Mouse (Mus musculus): ENCODE measurements around the gene Banf1. TPM values are rescaled to one million over a fixed set of nuclear protein-coding genes. Genes with fewer than 3 reads are reported as not detected.
A peak's percentile ranks its signal among the peaks of the same experiment; 100 is the strongest.

The Banf1 gene
- polyA plus RNA-seq, 1 experiment from 2014 or later = 443 TPM

- Histone ChIP-seq H3K9ac (ENCODE audit: low read depth, low read length) (peak within 1 kb of the TSS; percentile 96), H3K9me3 (replicated peaks; ENCODE audit: control insufficient read depth, low read length) (no peaks in the 10 kb centered on the region), H3K4me1 (ENCODE audit: control insufficient read depth, insufficient read depth, low read length) (peaks cover 23% of the 10 kb centered on the region), H3K27ac (ENCODE audit: low read depth, low read length) (peak within 1 kb of the TSS; percentile 86), H3K36me3 (ENCODE audit: control insufficient read depth, insufficient read depth, low read length) (peaks cover 7% of the 10 kb centered on the region), H3K4me2 (peak within 1 kb of the TSS; percentile 94), H3K4me3 (ENCODE audit: low read depth, low read length) (peak within 1 kb of the TSS; percentile 100), H3K27me3 (ENCODE audit: control insufficient read depth, insufficient read depth, low read length) (no peaks in the 10 kb centered on the region)
- peak; percentile 90 for ATAC-seq (replicated peaks; ENCODE audit: insufficient number of reproducible peaks, low FRiP score, low TSS enrichment)
- WGBS (ENCODE audit: insufficient replicate concordance) = 2% methylated on average over 43 of the region's 43 CpGs
Measured at GRCm38 (mm10) chr19:5388588-5389242, 21.7 kb upstream of the Banf1 start, which contains the start of gene Sart1. Gene Sart1, minus strand, starts transcription at chr19:5388703.

DNA sequence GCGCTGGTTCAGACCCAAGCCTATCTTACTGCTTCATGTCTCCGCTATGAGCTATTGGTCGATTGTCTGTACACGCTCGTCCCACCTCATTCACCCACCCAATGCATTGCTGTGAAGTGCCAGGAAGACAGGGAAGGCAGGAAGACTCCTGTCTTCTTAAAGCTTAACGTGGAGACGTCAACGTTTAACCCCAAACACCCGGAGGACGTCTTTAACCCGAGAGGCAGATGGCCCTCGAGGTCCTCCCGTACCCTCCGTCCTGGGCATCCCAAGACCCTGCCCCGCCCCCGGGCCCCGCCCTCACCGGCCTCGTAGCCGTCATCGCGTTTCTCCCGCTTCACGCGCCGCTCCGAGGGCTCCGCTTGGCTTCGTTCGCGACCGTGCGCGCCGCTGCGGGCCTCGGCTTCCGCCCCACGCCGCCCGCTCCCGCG, 21.1 kb upstream of the Banf1 start:
- Histone ChIP-seq H3K36me3 (ENCODE audit: control insufficient read depth, insufficient read depth, low read length) (peaks cover 13% of the 10 kb centered on the region), H3K4me1 (ENCODE audit: control insufficient read depth, insufficient read depth, low read length) (peaks cover 23% of the 10 kb centered on the region), H3K4me2 (peak overlapping the region; percentile 94), H3K9me3 (replicated peaks; ENCODE audit: control insufficient read depth, low read length) (no peaks in the 10 kb centered on the region), H3K27ac (ENCODE audit: low read depth, low read length) (peak overlapping the region; percentile 86), H3K27me3 (ENCODE audit: control insufficient read depth, insufficient read depth, low read length) (no peaks in the 10 kb centered on the region), H3K9ac (ENCODE audit: low read depth, low read length) (peak overlapping the region; percentile 96), H3K4me3 (ENCODE audit: low read depth, low read length) (peak overlapping the region; percentile 100)
- peak; percentile 58 for ATAC-seq (replicated peaks; ENCODE audit: insufficient number of reproducible peaks, low FRiP score, low TSS enrichment)
- under 1% methylated on average over 38 of the region's 43 CpGs for WGBS (ENCODE audit: insufficient replicate concordance)

DNA sequence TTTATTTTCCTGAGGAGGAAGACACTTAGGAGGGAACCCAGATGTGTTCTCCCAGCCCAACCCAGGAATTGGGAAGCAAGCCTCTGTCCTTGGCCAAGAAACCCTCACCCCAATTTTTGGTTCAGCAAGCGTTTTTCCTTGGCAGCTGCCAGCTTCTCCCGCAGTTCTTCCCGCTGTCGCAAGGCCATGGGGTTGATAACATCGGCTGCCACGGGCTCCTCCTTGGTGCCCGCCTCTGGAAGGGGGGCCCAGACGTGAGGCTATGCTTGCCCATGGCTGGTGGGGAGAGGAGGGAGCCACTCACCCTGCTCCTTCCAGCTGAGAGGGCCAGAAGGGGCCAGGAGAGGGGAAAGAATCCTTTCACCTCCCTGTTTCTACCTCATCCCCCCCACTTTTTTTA, 17.7 kb upstream of the Banf1 start:
- H3K27ac ChIP-seq (ENCODE audit: low read depth, low read length) = no peak overlapping the region
- H3K27me3 ChIP-seq (ENCODE audit: control insufficient read depth, insufficient read depth, low read length) = no peaks in the 10 kb centered on the region
- no peak overlapping the region for H3K4me2 ChIP-seq
- no peak overlapping the region for H3K4me3 ChIP-seq (ENCODE audit: low read depth, low read length)
- peaks cover 15% of the 10 kb centered on the region for H3K4me1 ChIP-seq (ENCODE audit: control insufficient read depth, insufficient read depth, low read length)
- no peak for ATAC-seq (replicated peaks; ENCODE audit: insufficient number of reproducible peaks, low FRiP score, low TSS enrichment)
- no peaks in the 10 kb centered on the region for H3K9me3 ChIP-seq (replicated peaks; ENCODE audit: control insufficient read depth, low read length)
- H3K36me3 ChIP-seq (ENCODE audit: control insufficient read depth, insufficient read depth, low read length) = peaks cover 42% of the 10 kb centered on the region
- 91% methylated on average over 8 of the region's 8 CpGs for WGBS (ENCODE audit: insufficient replicate concordance)
- H3K9ac ChIP-seq (ENCODE audit: low read depth, low read length) = no peak overlapping the region

DNA sequence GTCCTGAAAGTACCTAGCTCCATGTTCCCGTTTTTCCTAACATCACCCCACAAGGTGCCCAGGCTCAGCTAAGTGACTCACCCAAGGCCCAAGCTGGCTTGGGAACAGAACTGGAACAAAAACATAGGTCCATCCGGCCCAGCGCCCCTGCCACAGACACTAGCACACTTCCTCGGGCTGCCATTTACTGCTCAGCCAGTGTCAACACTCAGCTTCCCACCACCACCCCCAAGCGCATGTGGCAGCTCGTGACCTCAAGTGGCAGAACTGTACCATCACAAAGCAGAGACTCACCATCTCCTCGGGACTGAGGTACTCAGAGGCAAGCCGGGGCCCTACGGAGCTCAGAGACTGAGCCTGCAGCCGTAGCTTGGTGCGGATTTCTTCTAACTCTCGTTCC, 16.4 kb upstream of the Banf1 start:
- Histone ChIP-seq H3K9ac (ENCODE audit: low read depth, low read length) (no peak overlapping the region), H3K27ac (ENCODE audit: low read depth, low read length) (no peak overlapping the region), H3K27me3 (ENCODE audit: control insufficient read depth, insufficient read depth, low read length) (no peaks in the 10 kb centered on the region), H3K4me2 (no peak overlapping the region), H3K4me1 (ENCODE audit: control insufficient read depth, insufficient read depth, low read length) (peaks cover 13% of the 10 kb centered on the region), H3K4me3 (ENCODE audit: low read depth, low read length) (no peak overlapping the region), H3K36me3 (ENCODE audit: control insufficient read depth, insufficient read depth, low read length) (peaks cover 51% of the 10 kb centered on the region), H3K9me3 (replicated peaks; ENCODE audit: control insufficient read depth, low read length) (no peaks in the 10 kb centered on the region)
- whole genome bisulfite sequencing (ENCODE audit: insufficient replicate concordance) = 90% methylated on average over 12 of the region's 12 CpGs
- no peak for ATAC-seq (replicated peaks; ENCODE audit: insufficient number of reproducible peaks, low FRiP score, low TSS enrichment)

DNA sequence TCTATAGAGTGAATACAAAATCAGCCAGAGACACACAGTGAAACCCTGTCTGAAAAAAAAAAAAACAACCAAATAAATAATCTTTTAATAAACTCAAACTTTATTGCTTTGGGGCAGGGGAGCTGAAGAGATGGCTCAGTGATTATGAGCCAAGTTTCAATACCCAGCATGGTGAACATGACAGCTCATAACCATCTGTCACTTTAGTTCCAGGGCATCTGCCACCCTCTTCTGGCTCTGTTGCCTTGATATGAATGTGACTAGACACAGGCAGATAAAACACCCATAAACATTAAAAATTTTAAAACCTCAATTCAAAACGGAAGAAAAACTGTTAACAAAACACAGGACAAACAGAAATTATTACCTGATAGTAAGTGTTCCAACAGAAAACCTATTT, 10.5 kb upstream of the Banf1 start:
- no peaks in the 10 kb centered on the region for H3K9me3 ChIP-seq (replicated peaks; ENCODE audit: control insufficient read depth, low read length)
- H3K9ac ChIP-seq (ENCODE audit: low read depth, low read length) = no peak overlapping the region
- 90% methylated on average over 1 of the region's 1 CpGs for WGBS (ENCODE audit: insufficient replicate concordance)
- ATAC-seq (replicated peaks; ENCODE audit: insufficient number of reproducible peaks, low FRiP score, low TSS enrichment) = no peak
- peaks cover 37% of the 10 kb centered on the region for H3K36me3 ChIP-seq (ENCODE audit: control insufficient read depth, insufficient read depth, low read length)
- no peaks in the 10 kb centered on the region for H3K4me1 ChIP-seq (ENCODE audit: control insufficient read depth, insufficient read depth, low read length)
- no peak overlapping the region for H3K4me2 ChIP-seq
- H3K4me3 ChIP-seq (ENCODE audit: low read depth, low read length) = no peak overlapping the region
- H3K27me3 ChIP-seq (ENCODE audit: control insufficient read depth, insufficient read depth, low read length) = no peaks in the 10 kb centered on the region
- H3K27ac ChIP-seq (ENCODE audit: low read depth, low read length) = no peak overlapping the region

- WGBS (ENCODE audit: insufficient replicate concordance) = 66% methylated on average over 4 of the region's 4 CpGs
- Histone ChIP-seq H3K27ac (ENCODE audit: low read depth, low read length) (no peak overlapping the region), H3K4me3 (ENCODE audit: low read depth, low read length) (no peak overlapping the region), H3K36me3 (ENCODE audit: control insufficient read depth, insufficient read depth, low read length) (peaks cover 33% of the 10 kb centered on the region), H3K27me3 (ENCODE audit: control insufficient read depth, insufficient read depth, low read length) (no peaks in the 10 kb centered on the region), H3K4me2 (no peak overlapping the region), H3K4me1 (ENCODE audit: control insufficient read depth, insufficient read depth, low read length) (no peaks in the 10 kb centered on the region), H3K9me3 (replicated peaks; ENCODE audit: control insufficient read depth, low read length) (no peaks in the 10 kb centered on the region), H3K9ac (ENCODE audit: low read depth, low read length) (no peak overlapping the region; the same call in 1 of the 2 replicates)
- ATAC-seq (replicated peaks; ENCODE audit: insufficient number of reproducible peaks, low FRiP score, low TSS enrichment) = no peak
Measured at GRCm38 (mm10) chr19:5374748-5375147, 7.8 kb upstream of the Banf1 start.

DNA sequence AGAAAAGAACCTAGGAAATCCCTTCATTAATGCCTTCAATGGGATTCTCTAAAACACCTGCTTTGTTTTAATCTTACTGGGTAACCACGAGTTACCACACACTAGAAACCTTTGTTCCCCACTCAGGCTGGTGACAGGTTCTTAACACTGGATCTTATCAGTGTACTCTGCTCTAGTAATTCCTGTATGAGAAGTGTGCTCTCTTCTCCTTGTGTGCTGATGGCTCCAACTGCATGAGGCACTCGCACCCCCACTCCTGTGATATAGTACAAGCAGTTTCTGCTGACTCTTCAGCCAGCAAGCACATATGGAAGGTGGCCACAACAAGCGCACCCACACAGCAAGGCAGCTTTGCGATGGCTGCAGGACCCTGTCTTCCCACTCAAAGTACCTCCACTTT, 7.2 kb upstream of the Banf1 start:
- WGBS (ENCODE audit: insufficient replicate concordance) = 73% methylated on average over 4 of the region's 4 CpGs
- Histone ChIP-seq H3K27ac (ENCODE audit: low read depth, low read length) (no peak overlapping the region), H3K4me2 (no peak overlapping the region), H3K36me3 (ENCODE audit: control insufficient read depth, insufficient read depth, low read length) (peaks cover 31% of the 10 kb centered on the region), H3K9me3 (replicated peaks; ENCODE audit: control insufficient read depth, low read length) (no peaks in the 10 kb centered on the region), H3K27me3 (ENCODE audit: control insufficient read depth, insufficient read depth, low read length) (no peaks in the 10 kb centered on the region), H3K9ac (ENCODE audit: low read depth, low read length) (no peak overlapping the region), H3K4me1 (ENCODE audit: control insufficient read depth, insufficient read depth, low read length) (no peaks in the 10 kb centered on the region), H3K4me3 (ENCODE audit: low read depth, low read length) (no peak overlapping the region)
- ATAC-seq (replicated peaks; ENCODE audit: insufficient number of reproducible peaks, low FRiP score, low TSS enrichment) = no peak

- ATAC-seq (replicated peaks; ENCODE audit: insufficient number of reproducible peaks, low FRiP score, low TSS enrichment) = no peak
- peaks cover 7% of the 10 kb centered on the region for H3K4me1 ChIP-seq (ENCODE audit: control insufficient read depth, insufficient read depth, low read length)
- no peak overlapping the region for H3K4me2 ChIP-seq
- no peaks in the 10 kb centered on the region for H3K27me3 ChIP-seq (ENCODE audit: control insufficient read depth, insufficient read depth, low read length)
- WGBS (ENCODE audit: insufficient replicate concordance) = 91% methylated on average over 7 of the region's 7 CpGs
- H3K9ac ChIP-seq (ENCODE audit: low read depth, low read length) = no peak overlapping the region
- H3K9me3 ChIP-seq (replicated peaks; ENCODE audit: control insufficient read depth, low read length) = no peaks in the 10 kb centered on the region
- H3K4me3 ChIP-seq (ENCODE audit: low read depth, low read length) = no peak overlapping the region
- no peak overlapping the region for H3K27ac ChIP-seq (ENCODE audit: low read depth, low read length)
- peaks cover 26% of the 10 kb centered on the region for H3K36me3 ChIP-seq (ENCODE audit: control insufficient read depth, insufficient read depth, low read length)
Measured at GRCm38 (mm10) chr19:5372724-5373123, 5.8 kb upstream of the Banf1 start.

DNA sequence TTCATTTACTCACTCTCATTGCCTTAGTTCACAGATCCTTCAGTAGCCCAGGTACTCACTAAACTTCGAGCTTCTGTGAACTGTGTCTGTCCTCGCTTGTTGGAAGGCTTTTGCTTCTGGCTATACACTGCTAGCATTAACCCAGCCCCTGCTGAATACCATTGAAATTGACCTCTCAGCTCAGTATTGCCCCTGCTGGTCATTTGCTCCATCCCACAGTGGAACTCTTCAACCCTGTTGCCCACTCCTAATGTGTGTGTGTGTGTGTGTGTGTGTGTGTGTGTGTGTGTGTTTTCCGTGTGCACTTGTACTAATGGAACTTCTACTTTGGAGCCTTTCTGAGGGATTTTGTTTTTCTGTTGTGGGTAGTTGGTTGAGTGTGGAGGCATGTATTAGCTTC, 4.0 kb upstream of the Banf1 start:
- ATAC-seq (replicated peaks; ENCODE audit: insufficient number of reproducible peaks, low FRiP score, low TSS enrichment) = no peak
- no peak overlapping the region for H3K27ac ChIP-seq (ENCODE audit: low read depth, low read length)
- H3K9me3 ChIP-seq (replicated peaks; ENCODE audit: control insufficient read depth, low read length) = no peaks in the 10 kb centered on the region
- 84% methylated on average over 3 of the region's 3 CpGs for WGBS (ENCODE audit: insufficient replicate concordance)
- H3K27me3 ChIP-seq (ENCODE audit: control insufficient read depth, insufficient read depth, low read length) = no peaks in the 10 kb centered on the region
- H3K4me3 ChIP-seq (ENCODE audit: low read depth, low read length) = no peak overlapping the region
- no peak overlapping the region for H3K9ac ChIP-seq (ENCODE audit: low read depth, low read length)
- H3K36me3 ChIP-seq (ENCODE audit: control insufficient read depth, insufficient read depth, low read length) = peaks cover 26% of the 10 kb centered on the region
- H3K4me2 ChIP-seq = no peak overlapping the region
- H3K4me1 ChIP-seq (ENCODE audit: control insufficient read depth, insufficient read depth, low read length) = peaks cover 9% of the 10 kb centered on the region

Data from heart, embryonic 11.5 days (tissue).